Mouse (Mus musculus): ENCODE results near the gene Ptk7. TPM values are rescaled to one million over a fixed set of nuclear protein-coding genes. Genes with fewer than 3 reads are reported as not detected.

The Ptk7 gene
- total RNA-seq, 2 experiments from 2014 or later: 2.7 to 4.0 TPM

DNA sequence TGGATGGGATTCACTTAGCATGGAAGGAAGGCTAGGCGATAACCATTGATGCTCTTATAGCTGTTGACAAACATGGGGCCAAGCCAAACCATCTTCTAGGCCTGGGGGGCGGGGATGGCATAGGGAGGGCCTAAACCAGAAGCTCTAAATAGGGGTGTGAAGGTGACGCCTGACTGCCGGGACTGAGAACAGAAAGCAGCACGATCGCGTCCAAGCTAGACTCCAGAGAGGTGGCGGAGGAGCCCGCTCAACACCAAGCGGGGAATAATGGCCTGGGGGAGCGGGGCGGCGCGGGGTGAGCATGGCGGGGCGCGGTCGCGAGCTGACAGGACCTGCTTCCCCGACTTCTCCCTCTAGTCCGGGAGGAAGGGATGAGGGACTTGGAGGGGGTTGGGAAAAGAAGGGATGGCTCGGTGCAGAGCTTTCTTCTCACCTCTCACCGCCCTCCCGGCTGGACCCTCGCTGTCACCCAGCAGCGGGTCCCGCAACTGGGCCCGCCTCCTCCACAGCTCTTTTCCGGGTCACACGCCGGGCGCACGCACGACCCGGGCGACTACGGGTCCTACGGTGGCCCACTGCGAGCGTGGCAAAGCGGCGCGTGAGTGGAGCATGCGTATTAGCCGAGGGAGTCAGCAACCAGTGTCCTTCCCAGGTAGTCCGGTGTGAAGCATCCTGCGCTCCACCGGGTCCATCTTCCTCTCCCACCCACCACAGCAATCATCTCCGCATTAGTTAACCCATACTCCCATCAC, 83.3 kb downstream of the Ptk7 start, which contains the start of gene Cul9:
Gene Cul9, minus strand, starts transcription at position 576 of the 752 bp plus-strand sequence.
- peak; percentile 77 to 78 for DNase-seq
- intact Hi-C loops (cut with DNase I): no loop called here

DNA sequence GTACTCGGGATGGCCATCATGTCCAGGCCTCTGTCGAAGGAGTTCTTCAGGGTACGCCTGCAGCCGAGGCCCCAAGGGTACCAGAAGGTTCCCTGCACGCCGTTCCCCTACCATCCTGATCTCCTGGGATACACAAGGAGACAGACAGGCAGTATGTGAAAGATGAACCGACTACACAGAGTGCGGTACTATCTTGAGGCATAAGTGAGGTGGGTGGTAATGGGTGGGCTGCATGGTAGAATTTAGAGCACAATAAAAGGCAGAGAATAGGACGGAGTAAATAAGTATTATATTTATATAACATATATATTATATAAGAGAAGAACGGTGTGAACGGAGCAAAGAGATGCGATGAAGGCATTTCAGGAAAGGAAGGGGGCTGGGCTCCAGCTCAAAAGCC, 85.6 kb downstream of the Ptk7 start:
- intact Hi-C loops (cut with DNase I): no loop called here
- DNase-seq: no peak

GRCm38 (mm10) chr17:46525579-46526307, 103.6 kb downstream of the Ptk7 start:
- intact Hi-C loops (cut with DNase I): loop anchor here (1.0 to 2.0 kb wide), 4 partner anchors 24 to 199 kb away; no protein-coding TSS in a partner anchor
- peak; percentile 77 to 82 for DNase-seq

DNA sequence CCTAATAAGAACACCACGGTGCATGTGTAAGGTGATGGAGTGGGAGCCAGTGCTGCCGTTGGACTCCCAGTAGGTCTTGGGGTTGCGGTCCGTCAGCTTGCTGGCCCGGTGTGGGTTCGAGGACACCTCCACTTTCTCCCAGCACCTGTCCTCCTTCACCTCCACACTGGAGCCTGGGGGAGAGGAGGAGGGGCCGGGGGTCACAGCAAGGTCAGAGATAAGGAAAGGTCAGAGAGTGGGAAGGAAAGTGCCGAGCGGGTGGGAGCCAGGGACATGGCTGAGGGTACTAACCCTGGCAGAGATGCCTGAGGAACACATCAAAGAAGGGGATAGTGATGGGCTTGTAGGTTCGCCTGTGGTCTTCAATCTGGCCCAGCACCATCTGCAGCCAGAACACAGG, 104.2 kb downstream of the Ptk7 start:
- DNase-seq: no peak
- intact Hi-C loops (cut with DNase I): loop anchor here (1.0 kb wide), 3 partner anchors 24 to 112 kb away; no protein-coding TSS in a partner anchor

DNA sequence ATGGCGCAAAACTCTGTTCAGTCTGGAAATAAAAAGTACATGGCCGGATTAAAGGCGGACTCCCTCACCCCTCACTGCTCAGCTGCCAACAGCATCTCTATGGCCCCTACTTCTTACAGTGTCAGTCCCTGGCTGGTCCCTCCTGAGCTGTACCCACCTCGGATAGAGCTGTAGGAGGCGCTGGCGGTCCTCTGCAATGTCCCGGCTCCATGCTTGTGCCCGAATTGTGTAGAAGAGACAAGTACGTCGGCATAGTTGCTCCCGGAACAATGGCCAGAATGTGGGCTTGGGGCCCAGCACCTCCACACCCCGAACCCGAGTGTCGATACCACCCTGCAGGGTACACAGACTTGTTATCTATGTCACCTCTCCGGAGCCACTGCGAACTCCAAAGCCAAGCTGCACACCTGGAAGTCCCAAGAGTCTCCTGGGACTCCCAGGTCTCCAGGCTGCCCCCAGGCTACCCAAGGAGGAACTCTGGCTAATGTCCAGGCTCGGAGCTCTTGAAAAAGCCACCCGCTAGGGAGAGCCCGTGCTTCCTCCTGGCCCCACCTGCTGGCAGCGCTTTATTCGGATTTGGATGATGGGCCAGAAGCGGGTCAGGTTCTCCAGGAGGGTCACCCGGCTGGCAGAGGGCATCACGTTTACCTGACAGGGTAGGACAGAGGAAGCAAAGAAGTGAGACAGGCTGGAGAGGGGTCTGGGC, 107.2 kb downstream of the Ptk7 start:
- intact Hi-C loops (cut with DNase I): no loop called here
- no peak for DNase-seq

DNA sequence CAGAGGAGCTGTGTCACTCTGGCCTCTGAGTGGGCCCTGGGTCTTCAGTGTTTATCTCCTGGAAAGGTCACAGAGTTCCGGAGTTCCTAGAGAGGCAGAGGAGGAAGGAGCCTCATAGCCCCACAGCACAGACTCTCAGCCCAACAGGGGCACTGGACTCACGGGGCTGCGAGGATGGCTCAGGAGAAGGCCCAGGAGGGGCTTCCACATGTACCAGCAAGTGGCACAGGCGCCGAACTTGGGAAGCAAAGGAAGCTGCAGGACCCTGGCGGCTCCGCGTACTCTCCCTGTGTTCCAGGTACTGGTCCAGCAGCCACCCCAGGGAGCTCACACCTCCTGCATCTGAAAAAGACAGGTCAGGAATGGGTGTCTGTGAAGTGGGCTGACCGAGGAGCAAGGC, 108.1 kb downstream of the Ptk7 start:
- intact Hi-C loops (cut with DNase I): no loop called here
- no peak for DNase-seq

- intact Hi-C loops (cut with DNase I): no loop called here
- no peak for DNase-seq
Observed at GRCm38 (mm10) chr17:46520385-46520979, 108.8 kb downstream of the Ptk7 start.

GRCm38 (mm10) chr17:46519971-46520370, 109.3 kb downstream of the Ptk7 start:
- DNase-seq: no peak

More at GRCm38 (mm10) chr17:46519971-46520370, 109.3 kb downstream of the Ptk7 start:
- intact Hi-C loops (cut with DNase I): no loop called here

Small RNA genes lying within 50 kb of the gene (microRNA-seq; reads per million reads assigned to microRNA genes)
- gene Mir6976 (ENCODE audit: borderline number of aligned reads in 2 of 2): 0 to 0.67 reads per million in 2 experiments

Other genes with a start within 250 kb of the Ptk7 start
- gene Zfp318, start 245.8 kb downstream of the Ptk7 start, total RNA-seq (2021): 10 to 100 TPM; 17.6 to 19.1 TPM
- gene Crip3, start 200.6 kb downstream of the Ptk7 start, total RNA-seq (2021): 1 to 10 TPM in 1 of 2 experiments, not detected in 1; 1.2 TPM
- gene Slc22a7, start 191.0 kb downstream of the Ptk7 start, total RNA-seq (2021): not detected
- gene Ttbk1, start 141.8 kb downstream of the Ptk7 start, total RNA-seq (2021): under 1 TPM; 0.19 TPM
- gene Dnph1, start 132.8 kb downstream of the Ptk7 start, total RNA-seq (2021): 1 to 10 TPM in 1 of 2 experiments, under 1 TPM in 1; 0.89 to 2.2 TPM
- 10 to 100 TPM; 20.3 to 24.0 TPM for gene Cul9, start 83.1 kb downstream of the Ptk7 start, total RNA-seq (2021)
- gene Srf, start 73.3 kb downstream of the Ptk7 start, total RNA-seq (2021): 10 to 100 TPM; 85.7 to 94.7 TPM
- gene Klc4, start 16.5 kb upstream of the Ptk7 start, total RNA-seq (2021): 10 to 100 TPM; 24.5 to 29.1 TPM
- 100 to 1,000 TPM; 130 to 134 TPM for gene Mrpl2, start 16.7 kb upstream of the Ptk7 start, total RNA-seq (2021)
- 10 to 100 TPM; 20.7 to 23.8 TPM for gene Cul7, start 20.8 kb upstream of the Ptk7 start, total RNA-seq (2021)
- gene Rrp36, start 44.8 kb upstream of the Ptk7 start, total RNA-seq (2021): 10 to 100 TPM in 1 of 2 experiments, 1 to 10 TPM in 1; 9.5 to 10.7 TPM
- gene Mea1, start 49.3 kb upstream of the Ptk7 start, total RNA-seq (2021): 10 to 100 TPM; 48.0 to 49.3 TPM
- gene Klhdc3, start 51.4 kb upstream of the Ptk7 start, total RNA-seq (2021): 10 to 100 TPM; 85.5 to 87.7 TPM
- 10 to 100 TPM; 33.2 TPM for gene Ppp2r5d, start 75.6 kb upstream of the Ptk7 start, total RNA-seq (2021)
- gene Pex6, start 82.0 kb upstream of the Ptk7 start, total RNA-seq (2021): 10 to 100 TPM; 31.8 to 32.3 TPM
- gene Gnmt, start 99.7 kb upstream of the Ptk7 start, total RNA-seq (2021): 1 to 10 TPM; 1.8 to 3.1 TPM
- gene Cnpy3, start 122.7 kb upstream of the Ptk7 start, total RNA-seq (2021): 10 to 100 TPM; 18.4 to 19.2 TPM
- not detected for gene Ptcra, start 134.2 kb upstream of the Ptk7 start, total RNA-seq (2021)
- 10 to 100 TPM; 25.4 to 27.6 TPM for gene 2310039H08Rik, start 143.1 kb upstream of the Ptk7 start, total RNA-seq (2021)
- gene Rpl7l1, start 153.2 kb upstream of the Ptk7 start, total RNA-seq (2021): 10 to 100 TPM; 54.2 to 55.4 TPM
- gene Bicral, start 229.0 kb upstream of the Ptk7 start, total RNA-seq (2021): 10 to 100 TPM; 14.9 to 15.3 TPM